Mouse (Mus musculus): Measurements from ENCODE around the gene Hcrt.
A peak's percentile ranks its signal among the peaks of the same experiment; 100 is the strongest.

Hcrt gene

DNA sequence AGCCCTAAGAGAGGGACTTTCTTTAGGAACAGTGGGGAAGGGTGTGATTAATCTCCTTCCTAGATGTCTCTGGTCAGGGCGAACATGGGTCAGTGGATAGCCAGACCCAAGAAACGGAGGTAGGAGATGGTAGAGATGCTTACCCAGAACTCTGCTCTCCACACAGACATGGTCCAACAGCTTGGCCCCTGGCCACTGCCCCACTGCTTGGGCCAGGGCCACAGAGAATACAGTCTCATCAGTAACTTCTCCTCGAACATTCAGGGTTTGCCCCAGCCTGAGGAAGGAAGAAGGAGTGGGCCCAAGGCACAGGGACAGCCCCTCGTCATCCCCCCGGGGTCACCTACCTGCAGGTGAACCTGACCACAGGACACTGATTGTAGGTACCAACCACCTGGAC, 5.1 kb upstream of the Hcrt start:
- DNase-seq (ENCODE audit: low spot score): no peak

GRCm38 (mm10) chr11:100766726-100767125, 4.0 kb upstream of the Hcrt start:
- no peak for DNase-seq (ENCODE audit: low spot score)

DNA sequence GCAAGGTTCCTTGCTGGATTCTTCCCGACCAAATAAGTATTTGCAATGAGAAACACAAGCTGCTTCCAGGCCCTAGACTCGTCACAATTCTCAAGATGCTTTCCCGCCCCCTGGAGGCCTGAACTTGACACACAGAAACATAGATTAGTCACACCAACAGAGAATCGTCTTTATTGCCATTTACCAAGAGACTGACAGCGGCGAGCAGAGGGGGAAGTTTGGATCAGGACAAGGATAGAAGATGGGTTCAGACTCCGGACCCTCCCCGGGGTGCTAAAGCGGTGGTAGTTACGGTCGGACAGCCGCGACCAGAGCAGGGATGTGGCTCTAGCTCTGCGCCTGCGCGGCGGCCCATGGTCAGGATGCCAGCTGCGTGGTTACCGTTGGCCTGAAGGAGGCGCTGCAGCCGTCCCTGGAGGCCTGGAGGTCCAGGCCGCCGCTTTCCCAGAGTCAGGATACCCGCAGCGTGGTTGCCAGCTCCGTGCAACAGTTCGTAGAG, 1.1 kb downstream of the Hcrt start:
- peak; percentile 79 for DNase-seq (ENCODE audit: low spot score)

DNA sequence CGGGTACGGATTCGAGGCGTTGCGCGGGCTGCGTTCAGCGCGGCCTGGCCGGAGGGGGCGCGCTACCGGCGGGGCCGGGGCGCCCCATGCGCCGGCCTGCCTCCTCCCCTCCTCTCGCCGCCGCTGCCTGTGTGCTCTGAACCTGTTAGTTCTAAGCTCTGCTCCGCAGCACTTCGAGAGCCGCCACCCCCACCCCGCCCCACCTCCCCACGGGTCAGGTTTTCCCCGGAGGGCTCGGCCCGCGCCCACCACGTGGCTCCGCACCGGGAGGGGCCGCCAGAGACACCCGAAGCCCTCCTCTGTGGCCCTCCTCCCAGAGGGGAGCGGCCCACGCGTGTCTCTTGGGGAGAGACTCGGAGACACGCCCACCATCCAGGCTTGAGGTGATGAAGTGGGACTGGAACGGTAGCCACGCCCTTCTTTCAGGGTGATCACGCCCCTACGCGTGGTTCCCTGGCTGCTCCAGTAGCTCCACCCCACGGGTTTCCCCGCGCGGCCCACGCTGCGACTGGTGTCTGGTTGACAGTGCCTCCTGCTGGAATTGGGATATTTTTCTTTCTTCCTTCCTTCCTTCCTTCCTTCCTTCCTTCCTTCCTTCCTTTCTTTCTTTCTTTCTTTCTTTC, 3.0 kb downstream of the Hcrt start, which contains the start of gene Kcnh4:
Kcnh4 (minus strand) TSS at position 332 of the 623 bp plus-strand sequence.
- DNase-seq (ENCODE audit: low spot score): no peak

DNA sequence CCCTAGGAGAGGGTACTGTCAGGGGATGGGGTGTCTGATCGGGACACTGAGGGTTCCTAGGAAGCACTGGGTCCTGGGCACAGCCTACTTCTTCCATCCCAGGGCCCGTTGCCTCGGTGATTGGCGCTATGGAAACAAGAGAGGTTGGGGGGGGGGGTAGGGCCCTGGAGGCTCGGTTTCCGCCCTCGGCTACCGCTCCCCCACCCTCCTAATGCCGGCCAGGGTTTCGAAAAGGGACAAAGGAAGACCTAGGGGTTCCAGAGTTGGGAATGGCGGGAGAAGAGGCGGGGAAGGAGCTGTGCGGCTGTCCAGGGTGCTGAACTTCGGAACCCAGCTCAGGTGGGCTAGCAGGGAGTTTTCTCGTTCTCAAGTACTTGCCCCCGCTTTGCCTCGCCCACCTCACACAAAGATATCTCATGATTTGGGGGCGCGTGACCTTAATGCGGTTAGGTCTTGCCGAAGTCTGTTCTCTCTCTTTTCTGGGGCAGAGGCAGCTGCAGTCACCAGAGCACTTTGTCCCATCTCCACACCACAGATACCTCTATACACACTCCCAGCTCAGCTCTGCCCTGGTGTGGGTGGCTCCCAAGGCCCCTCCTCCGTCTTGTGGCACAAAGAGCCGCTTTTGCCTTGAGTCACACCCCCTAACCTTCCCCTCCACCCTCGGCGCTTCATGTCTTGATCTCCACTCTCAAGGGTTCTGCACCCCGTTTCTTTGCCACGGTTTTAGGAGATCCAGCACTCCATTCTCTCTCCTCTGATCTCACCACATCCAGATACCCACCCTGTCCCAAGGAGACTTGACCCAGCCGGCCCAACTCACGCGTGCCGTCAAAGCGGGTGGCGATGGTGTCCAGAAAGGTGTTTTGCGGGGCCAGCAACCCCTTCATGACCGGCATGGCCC, 3.8 kb downstream of the Hcrt start:
- DNase-seq (ENCODE audit: low spot score): peak; percentile 50

GRCm38 (mm10) chr11:100757566-100757965, 5.2 kb downstream of the Hcrt start:
- DNase-seq (ENCODE audit: low spot score): no peak

- no peak for DNase-seq (ENCODE audit: low spot score)
These were observed 6.3 kb downstream of the Hcrt start for GRCm38 (mm10) chr11:100756476-100756875.

GRCm38 (mm10) chr11:100754693-100755057, 8.1 kb downstream of the Hcrt start:
- no peak for DNase-seq (ENCODE audit: low spot score)

DNA sequence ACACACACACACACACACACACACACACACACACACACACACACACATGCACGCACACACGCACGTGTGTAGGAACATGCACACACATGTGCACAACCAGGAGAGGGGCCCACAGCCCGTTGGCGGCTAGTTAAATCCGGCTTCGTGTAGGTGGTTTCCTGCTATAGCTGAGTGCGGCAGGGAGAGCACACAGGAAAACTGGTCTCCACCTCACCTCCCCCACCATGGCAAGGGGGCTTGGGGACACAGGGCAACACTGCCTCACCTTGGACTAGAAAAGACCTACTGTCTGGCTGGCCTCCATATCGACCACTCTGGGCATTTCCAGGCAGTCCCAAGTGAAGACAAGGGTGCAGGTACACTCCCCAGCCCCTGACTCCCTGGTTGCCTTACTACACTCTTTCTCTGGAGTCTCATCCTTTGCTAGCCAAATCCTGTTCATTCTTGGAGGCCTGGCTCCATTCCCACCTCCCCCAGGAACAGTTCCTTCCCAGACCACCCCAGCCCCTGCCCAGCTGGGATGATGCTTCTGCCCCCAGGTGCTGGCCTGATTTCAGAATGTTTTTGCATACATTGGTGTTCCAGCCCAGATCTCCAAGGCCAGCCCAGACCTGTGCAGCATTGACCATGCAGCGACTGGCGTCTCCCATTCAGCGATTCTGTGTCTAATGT, 8.6 kb downstream of the Hcrt start:
- DNase-seq (ENCODE audit: low spot score): no peak

GRCm38 (mm10) chr11:100752294-100752693, 10.4 kb downstream of the Hcrt start:
- no peak for DNase-seq (ENCODE audit: low spot score)

DNA sequence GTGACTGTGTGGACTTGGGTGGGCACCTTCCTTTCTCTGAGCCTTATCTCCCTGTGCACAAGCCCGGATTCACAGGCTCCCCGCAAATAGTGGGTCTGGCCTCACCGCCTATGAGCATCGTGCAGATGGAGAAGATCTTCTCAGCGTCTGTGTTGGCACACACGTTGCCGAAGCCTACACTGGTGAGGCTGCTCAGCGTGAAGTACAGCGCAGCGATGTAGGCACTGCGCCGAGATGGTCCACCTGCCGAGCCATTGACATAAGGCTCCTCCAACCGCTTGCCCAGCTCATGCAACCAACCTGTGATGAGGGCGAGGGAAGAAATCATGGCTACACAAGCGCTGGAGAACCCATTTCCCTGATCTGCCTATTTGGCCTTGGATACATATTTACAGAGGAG, 12.6 kb downstream of the Hcrt start:
- no peak for DNase-seq (ENCODE audit: low spot score)

- DNase-seq (ENCODE audit: low spot score): no peak
These were observed 13.3 kb downstream of the Hcrt start for GRCm38 (mm10) chr11:100749469-100749868.

- no peak for DNase-seq (ENCODE audit: low spot score)
These were observed 14.1 kb downstream of the Hcrt start for GRCm38 (mm10) chr11:100748620-100749019.

DNA sequence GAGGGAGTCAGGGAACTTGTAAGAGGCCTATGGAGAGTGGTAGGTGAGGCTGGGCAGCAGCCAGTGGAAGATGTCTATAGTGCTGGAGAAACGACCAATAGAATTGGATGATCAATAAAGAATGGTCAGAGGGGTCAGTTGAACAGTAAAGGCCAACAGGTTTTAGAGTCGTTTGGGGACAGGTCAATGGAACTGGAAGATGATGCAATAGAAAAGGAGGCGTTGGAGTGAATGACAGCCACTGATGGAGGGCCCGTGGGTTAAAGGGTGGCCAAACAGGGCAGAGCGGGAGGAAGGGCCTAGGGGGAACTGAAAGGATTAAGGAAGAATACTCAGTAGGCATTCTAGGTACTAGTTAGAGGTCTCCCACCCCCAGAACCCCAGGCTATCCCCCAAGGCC, 15.6 kb downstream of the Hcrt start:
- no peak for DNase-seq (ENCODE audit: low spot score)

DNA sequence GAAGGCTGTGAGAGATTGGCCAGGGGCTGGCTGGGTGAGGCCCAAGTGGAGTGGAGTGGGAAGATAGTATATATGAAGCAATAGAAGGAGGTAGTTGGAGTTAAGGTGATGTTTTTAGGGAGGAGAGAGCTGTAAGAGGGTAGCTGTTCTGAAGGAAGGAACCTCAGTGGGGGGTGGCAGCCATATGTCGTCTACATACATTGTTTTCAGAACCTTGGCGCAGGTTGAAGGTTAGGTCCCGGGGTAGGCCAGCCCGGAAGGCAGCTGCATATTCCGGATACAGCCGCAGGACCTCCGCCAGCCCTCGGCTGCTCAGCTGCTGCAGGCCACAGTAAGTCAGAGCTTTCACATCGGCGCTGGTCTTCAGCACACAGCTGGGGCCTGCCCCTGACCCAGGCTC, 16.2 kb downstream of the Hcrt start:
- no peak for DNase-seq (ENCODE audit: low spot score)

DNA sequence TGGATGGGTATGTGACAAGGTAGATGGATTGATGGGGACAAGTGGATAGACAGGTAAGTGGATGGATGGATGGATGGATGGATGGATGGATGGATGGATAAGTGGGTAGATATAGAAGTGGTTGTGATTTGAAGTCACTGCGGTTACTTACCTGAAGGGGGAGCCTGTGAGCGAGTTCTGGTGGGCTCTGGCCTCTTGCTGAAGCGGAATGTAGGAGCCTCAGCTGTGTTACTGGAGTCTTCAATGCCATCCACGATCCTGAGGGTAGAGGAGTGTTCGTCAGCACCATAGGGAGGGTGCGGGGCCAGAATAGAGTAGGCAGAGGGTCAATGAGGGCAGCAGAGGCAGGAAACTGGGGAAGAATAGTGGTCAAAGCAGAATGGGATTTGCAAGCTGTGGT, 17.6 kb downstream of the Hcrt start:
- no peak for DNase-seq (ENCODE audit: low spot score)

DNA sequence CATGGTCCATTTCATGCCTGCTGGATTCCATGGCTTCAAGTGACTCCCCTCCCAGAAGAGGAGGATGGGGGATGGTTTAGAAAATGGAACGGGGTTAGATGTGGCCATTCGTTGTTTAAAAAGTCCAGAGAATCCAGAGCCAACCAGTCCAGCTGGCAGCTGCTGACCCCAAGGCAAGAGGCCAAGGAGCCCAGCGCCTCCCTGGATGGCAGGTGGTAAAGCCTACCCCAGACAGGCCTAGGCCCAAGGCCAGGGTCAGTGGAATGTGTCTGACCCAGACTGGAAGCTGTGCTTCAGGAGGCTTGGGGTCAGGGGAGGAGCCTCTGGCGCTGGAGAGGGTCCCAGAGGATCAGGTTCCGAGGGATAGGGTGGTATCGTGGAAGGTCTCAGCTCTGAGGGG, 21.4 kb downstream of the Hcrt start:
- no peak for DNase-seq (ENCODE audit: low spot score)

GRCm38 (mm10) chr11:100738749-100739148, 24.0 kb downstream of the Hcrt start:
- no peak for DNase-seq (ENCODE audit: low spot score)

GRCm38 (mm10) chr11:100738066-100738604, 24.6 kb downstream of the Hcrt start, which contains the start of gene Rab5c:
Rab5c (minus strand) TSS chr11:100738215.
- DNase-seq (ENCODE audit: low spot score): peak; percentile 93

GRCm38 (mm10) chr11:100737105-100737733, 25.5 kb downstream of the Hcrt start:
- DNase-seq (ENCODE audit: low spot score): no peak

DNA sequence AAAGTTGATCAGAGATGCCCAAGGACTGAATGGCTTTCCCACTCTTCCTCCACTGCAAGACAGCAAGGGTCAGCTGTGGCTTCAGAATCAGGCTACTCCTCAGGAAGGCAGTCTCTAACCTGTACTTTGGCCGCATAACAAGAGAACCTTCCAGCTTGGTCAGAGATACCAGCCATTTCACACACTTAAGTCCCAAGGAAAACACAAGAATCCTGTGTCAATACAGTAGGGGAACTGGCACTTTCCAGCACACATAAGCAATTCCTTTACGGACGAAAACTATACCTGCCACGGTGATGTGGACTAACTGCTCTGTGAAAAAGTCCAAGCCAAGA, 26.0 kb downstream of the Hcrt start:
- no peak for DNase-seq (ENCODE audit: low spot score)

Data from urinary bladder, postnatal 25 days (tissue).